Mouse (Mus musculus): ENCODE results near the gene Elovl5. TPM values are rescaled to one million over a fixed set of nuclear protein-coding genes. Genes with fewer than 3 reads are reported as not detected.

Elovl5 gene
- polyA plus RNA-seq, 1 experiment from 2014 or later = 58.5 TPM

- Histone ChIP-seq H3K9ac (no peak overlapping the region), H3K27ac (no peak overlapping the region), H3K4me3 (no peak overlapping the region), H3K36me3 (no peaks in the 10 kb centered on the region), H3K4me1 (replicated peaks) (peaks cover 26% of the 10 kb centered on the region), H3K27me3 (no peaks in the 10 kb centered on the region), H3K9me3 (no peaks in the 10 kb centered on the region), H3K4me2 (no peak overlapping the region)
- WGBS = 91% methylated on average over 2 of the region's 2 CpGs
- no peak for ATAC-seq (ENCODE audit: low FRiP score)
Observed at GRCm38 (mm10) chr9:77948214-77948613, 31.1 kb downstream of the Elovl5 start.

- Histone ChIP-seq H3K27ac (peak overlapping the region; percentile 46; the same call in 1 of the 2 replicates), H3K36me3 (no peaks in the 10 kb centered on the region), H3K4me1 (replicated peaks) (peaks cover 32% of the 10 kb centered on the region), H3K9me3 (no peaks in the 10 kb centered on the region), H3K9ac (peak overlapping the region; percentile 55), H3K27me3 (no peaks in the 10 kb centered on the region), H3K4me2 (no peak overlapping the region), H3K4me3 (no peak overlapping the region)
- ATAC-seq (ENCODE audit: low FRiP score) = no peak
- WGBS = 37% methylated on average over 7 of the region's 7 CpGs
Observed at GRCm38 (mm10) chr9:77949753-77950268, 32.6 kb downstream of the Elovl5 start.

GRCm38 (mm10) chr9:77950841-77951475, 33.8 kb downstream of the Elovl5 start:
- 88% methylated on average over 7 of the region's 7 CpGs for WGBS
- no peak for ATAC-seq (ENCODE audit: low FRiP score)

GRCm38 (mm10) chr9:77951971-77952370, 34.8 kb downstream of the Elovl5 start:
- peaks cover 33% of the 10 kb centered on the region for H3K4me1 ChIP-seq (replicated peaks)
- 75% methylated on average over 7 of the region's 7 CpGs for WGBS
- H3K27me3 ChIP-seq = no peaks in the 10 kb centered on the region
- no peaks in the 10 kb centered on the region for H3K9me3 ChIP-seq
- H3K4me2 ChIP-seq = no peak overlapping the region
- no peak overlapping the region for H3K4me3 ChIP-seq
- H3K9ac ChIP-seq = no peak overlapping the region
- no peak overlapping the region for H3K27ac ChIP-seq
- no peaks in the 10 kb centered on the region for H3K36me3 ChIP-seq
- ATAC-seq (ENCODE audit: low FRiP score) = no peak

More at GRCm38 (mm10) chr9:77950841-77951475, 33.8 kb downstream of the Elovl5 start:
- H3K4me1 ChIP-seq (replicated peaks) = peaks cover 33% of the 10 kb centered on the region
- H3K9me3 ChIP-seq = no peaks in the 10 kb centered on the region
- H3K27me3 ChIP-seq = no peaks in the 10 kb centered on the region
- H3K4me3 ChIP-seq = no peak overlapping the region
- no peak overlapping the region for H3K9ac ChIP-seq
- no peaks in the 10 kb centered on the region for H3K36me3 ChIP-seq
- no peak overlapping the region for H3K27ac ChIP-seq
- no peak overlapping the region for H3K4me2 ChIP-seq

GRCm38 (mm10) chr9:77953053-77953452, 35.9 kb downstream of the Elovl5 start:
- H3K9me3 ChIP-seq = no peaks in the 10 kb centered on the region
- no peak overlapping the region for H3K4me3 ChIP-seq
- no peaks in the 10 kb centered on the region for H3K27me3 ChIP-seq
- 48% methylated on average over 8 of the region's 8 CpGs for WGBS
- H3K4me2 ChIP-seq = no peak overlapping the region
- no peak overlapping the region for H3K9ac ChIP-seq
- peaks cover 33% of the 10 kb centered on the region for H3K4me1 ChIP-seq (replicated peaks)
- peaks cover 4% of the 10 kb centered on the region; the same call in 1 of the 2 replicates for H3K36me3 ChIP-seq
- H3K27ac ChIP-seq = peak overlapping the region; percentile 5; the same call in 1 of the 2 replicates
- ATAC-seq (ENCODE audit: low FRiP score) = no peak

GRCm38 (mm10) chr9:77954496-77954895, 37.3 kb downstream of the Elovl5 start:
- Histone ChIP-seq H3K9ac (no peak overlapping the region), H3K36me3 (peaks cover 10% of the 10 kb centered on the region), H3K9me3 (no peaks in the 10 kb centered on the region), H3K27me3 (no peaks in the 10 kb centered on the region), H3K27ac (no peak overlapping the region), H3K4me2 (no peak overlapping the region), H3K4me3 (no peak overlapping the region), H3K4me1 (replicated peaks) (peaks cover 30% of the 10 kb centered on the region)
- 90% methylated on average over 7 of the region's 7 CpGs for WGBS
- ATAC-seq (ENCODE audit: low FRiP score) = no peak

GRCm38 (mm10) chr9:77954981-77955380, 37.8 kb downstream of the Elovl5 start:
- ATAC-seq (ENCODE audit: low FRiP score) = no peak
- Histone ChIP-seq H3K27ac (no peak overlapping the region), H3K27me3 (no peaks in the 10 kb centered on the region), H3K36me3 (peaks cover 13% of the 10 kb centered on the region), H3K9me3 (no peaks in the 10 kb centered on the region), H3K4me3 (no peak overlapping the region), H3K4me2 (no peak overlapping the region), H3K4me1 (replicated peaks) (peaks cover 25% of the 10 kb centered on the region), H3K9ac (no peak overlapping the region)
- 79% methylated on average over 3 of the region's 3 CpGs for WGBS

- no peak for ATAC-seq (ENCODE audit: low FRiP score)
- 92% methylated on average over 2 of the region's 2 CpGs for WGBS
- Histone ChIP-seq H3K4me3 (no peak overlapping the region), H3K4me2 (no peak overlapping the region), H3K9ac (no peak overlapping the region), H3K27ac (no peak overlapping the region), H3K4me1 (replicated peaks) (peaks cover 24% of the 10 kb centered on the region), H3K36me3 (peaks cover 13% of the 10 kb centered on the region), H3K9me3 (no peaks in the 10 kb centered on the region), H3K27me3 (no peaks in the 10 kb centered on the region)
Observed at GRCm38 (mm10) chr9:77955511-77955910, 38.3 kb downstream of the Elovl5 start.

- peaks cover 15% of the 10 kb centered on the region for H3K36me3 ChIP-seq
- 91% methylated on average over 8 of the region's 8 CpGs for WGBS
- H3K27me3 ChIP-seq = no peaks in the 10 kb centered on the region
- H3K9ac ChIP-seq = no peak overlapping the region
- ATAC-seq (ENCODE audit: low FRiP score) = no peak
- no peak overlapping the region for H3K4me2 ChIP-seq
- H3K27ac ChIP-seq = no peak overlapping the region
- H3K4me3 ChIP-seq = no peak overlapping the region
- H3K4me1 ChIP-seq (replicated peaks) = peaks cover 22% of the 10 kb centered on the region
- no peaks in the 10 kb centered on the region for H3K9me3 ChIP-seq
Observed at GRCm38 (mm10) chr9:77955964-77956363, 38.8 kb downstream of the Elovl5 start.

GRCm38 (mm10) chr9:77958327-77958726, 41.2 kb downstream of the Elovl5 start:
- WGBS = 85% methylated on average over 7 of the region's 7 CpGs
- Histone ChIP-seq H3K4me3 (no peak overlapping the region), H3K9me3 (no peaks in the 10 kb centered on the region), H3K27ac (no peak overlapping the region), H3K36me3 (peaks cover 20% of the 10 kb centered on the region), H3K9ac (no peak overlapping the region), H3K4me2 (no peak overlapping the region), H3K27me3 (no peaks in the 10 kb centered on the region), H3K4me1 (replicated peaks) (peaks cover 6% of the 10 kb centered on the region)
- no peak for ATAC-seq (ENCODE audit: low FRiP score)

GRCm38 (mm10) chr9:77959759-77960158, 42.6 kb downstream of the Elovl5 start:
- H3K27me3 ChIP-seq = no peaks in the 10 kb centered on the region
- peaks cover 13% of the 10 kb centered on the region for H3K4me1 ChIP-seq (replicated peaks)
- no peak overlapping the region for H3K4me2 ChIP-seq
- H3K9me3 ChIP-seq = no peaks in the 10 kb centered on the region
- ATAC-seq (ENCODE audit: low FRiP score) = no peak
- no peak overlapping the region for H3K9ac ChIP-seq
- H3K27ac ChIP-seq = no peak overlapping the region
- no peak overlapping the region for H3K4me3 ChIP-seq
- 93% methylated on average over 12 of the region's 12 CpGs for WGBS
- peaks cover 20% of the 10 kb centered on the region for H3K36me3 ChIP-seq

- WGBS = 87% methylated on average over 6 of the region's 6 CpGs
Observed at GRCm38 (mm10) chr9:77961350-77961749, 44.2 kb downstream of the Elovl5 start.

GRCm38 (mm10) chr9:77964084-77964483, 46.9 kb downstream of the Elovl5 start:
- H3K4me3 ChIP-seq = no peak overlapping the region
- H3K9ac ChIP-seq = peak overlapping the region; percentile 56
- H3K27me3 ChIP-seq = no peaks in the 10 kb centered on the region
- 35% methylated on average over 14 of the region's 14 CpGs for WGBS
- H3K4me1 ChIP-seq (replicated peaks) = peaks cover 15% of the 10 kb centered on the region
- H3K36me3 ChIP-seq = peaks cover 16% of the 10 kb centered on the region
- H3K27ac ChIP-seq = peak overlapping the region; percentile 25
- H3K9me3 ChIP-seq = no peaks in the 10 kb centered on the region
- peak; percentile 79 for ATAC-seq (ENCODE audit: low FRiP score)
- H3K4me2 ChIP-seq = no peak overlapping the region

More at GRCm38 (mm10) chr9:77961350-77961749, 44.2 kb downstream of the Elovl5 start:
- H3K9ac ChIP-seq = no peak overlapping the region
- no peak for ATAC-seq (ENCODE audit: low FRiP score)
- peaks cover 15% of the 10 kb centered on the region for H3K4me1 ChIP-seq (replicated peaks)
- H3K4me3 ChIP-seq = no peak overlapping the region
- peaks cover 20% of the 10 kb centered on the region for H3K36me3 ChIP-seq
- H3K27me3 ChIP-seq = no peaks in the 10 kb centered on the region
- H3K4me2 ChIP-seq = no peak overlapping the region
- no peak overlapping the region for H3K27ac ChIP-seq
- H3K9me3 ChIP-seq = no peaks in the 10 kb centered on the region
